Mouse (Mus musculus): ENCODE data around the gene Grm8.

DNA sequence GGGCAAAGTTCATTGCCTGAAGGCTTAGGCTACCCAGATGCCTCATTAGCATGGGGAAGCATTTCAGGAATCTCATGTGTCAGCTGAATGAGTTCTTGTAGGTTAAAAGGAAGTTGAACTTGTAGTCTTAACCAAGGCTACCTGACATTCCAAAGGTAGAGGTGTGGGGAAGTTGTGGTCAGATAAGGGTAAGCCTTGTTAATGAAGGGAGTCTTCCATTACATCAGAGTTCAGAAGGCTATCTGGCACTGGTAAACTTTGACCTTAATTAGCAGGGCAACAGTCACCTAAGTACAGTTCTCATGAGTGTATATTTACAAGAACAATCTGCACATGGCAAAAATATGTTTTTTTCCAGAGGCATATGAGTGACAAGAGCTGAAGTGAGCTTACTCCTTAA is 870.0 kb downstream of the Grm8 start:
- TF ChIP-seq CTCF (IDR thresholded peaks at IDR 0.05; ENCODE audit: borderline replicate concordance, control insufficient read depth, extremely low read depth, insufficient read depth, low read length, poor library complexity) (no peak), POLR2A (IDR thresholded peaks at IDR 0.05; ENCODE audit: control insufficient read depth, extremely low read depth, insufficient read depth, low read length, poor library complexity) (no peak)
